Mouse (Mus musculus) heart, embryonic 13.5 days (tissue): ENCODE measurements around the gene Brpf3. TPM values are rescaled to one million over a fixed set of nuclear protein-coding genes. Genes with fewer than 3 reads are reported as not detected.

Source experiments
- ATAC-seq: fragments of 200-750 bp; cut with Nextera tagmentation; 2 replicates; pipeline ENCODE4 v1.8.0; 2017; ENCODE audit warnings: moderate TSS enrichment; ENCODE audit not compliant: insufficient number of reproducible peaks, low FRiP score, low TSS enrichment; ENCODE audit errors: extremely low read depth
- H3K27ac ChIP-seq: fragments of 300-500 bp; sonication (generic); replicated peaks from 2 replicates; pipeline ENCODE4 v1.5.1; 2015; ENCODE audit warnings: moderate library complexity, mild to moderate bottlenecking, inconsistent platforms
- H3K27me3 ChIP-seq: fragments of 300-500 bp; sonication (generic); replicated peaks from 2 replicates; pipeline ENCODE4 v1.6.1; 2015; ENCODE audit warnings: mild to moderate bottlenecking, inconsistent platforms
- H3K36me3 ChIP-seq: fragments of 300-500 bp; sonication (generic); 2 replicates; pipeline ENCODE4 v1.6.1; 2015; ENCODE audit warnings: mild to moderate bottlenecking, inconsistent platforms
- H3K4me1 ChIP-seq: fragments of 300-500 bp; sonication (generic); 2 replicates; pipeline ENCODE4 v1.6.1; 2015; ENCODE audit warnings: inconsistent platforms
- H3K4me2 ChIP-seq: fragments of 300-500 bp; sonication (generic); 2 replicates; pipeline ENCODE4 v1.6.1; 2015; ENCODE audit warnings: inconsistent platforms, mild to moderate bottlenecking, moderate library complexity
- H3K4me3 ChIP-seq: fragments of 300-500 bp; sonication (generic); 2 replicates; pipeline ENCODE4 v1.5.1; 2015; ENCODE audit warnings: moderate library complexity, mild to moderate bottlenecking, inconsistent platforms
- H3K9ac ChIP-seq: fragments of 300-500 bp; sonication (generic); 2 replicates; pipeline ENCODE4 v1.6.1; 2015; ENCODE audit warnings: inconsistent platforms, mild to moderate bottlenecking, moderate library complexity
- H3K9me3 ChIP-seq: fragments of 300-500 bp; sonication (generic); 2 replicates; pipeline ENCODE4 v1.6.1; 2016; ENCODE audit warnings: inconsistent platforms
- WGBS: fragments of 180-500 bp; shearing (Covaris S2); methylation state at CpG from one replicate; pipeline ENCODE4 v1.1.7; 2015; ENCODE audit warnings: mixed read lengths; 5-methylcytosine and 5-hydroxymethylcytosine counted together
- polyA plus RNA-seq: library from polyadenylated mRNA; unstranded; fragments of >200 nt; fragmentation: Nextera tagmentation; extraction: Ambion mirVana; gene quantifications from 2 replicates; pipeline ENCODE4 v1.2.1, GENCODE M21; 2015

Brpf3 gene
- 7.0 and 8.3 TPM in 2 replicates for polyA plus RNA-seq

- peaks cover 6% of the 10 kb centered on the region for H3K36me3 ChIP-seq
- peak within 1 kb of the TSS; percentile 87 for H3K4me3 ChIP-seq
- H3K4me1 ChIP-seq, result peaks cover 40% of the 10 kb centered on the region
These were observed at the start of gene Brpf3 for GRCm38 (mm10) chr17:28800671-28801412. Gene Brpf3, plus strand, starts transcription at chr17:28801090.

GRCm38 (mm10) chr17:28756447-28756846 lies 44.4 kb upstream of the Brpf3 start:
- no peak overlapping the region for H3K4me3 ChIP-seq
- H3K9ac ChIP-seq, result no peak overlapping the region
- WGBS, result 61% methylated on average over 5 of the region's 5 CpGs
- no peaks in the 10 kb centered on the region for H3K9me3 ChIP-seq
- H3K27me3 ChIP-seq, result peaks cover 3% of the 10 kb centered on the region; the same call in 1 of the 2 replicates
- H3K4me2 ChIP-seq, result no peak overlapping the region
- ATAC-seq, result no peak
- no peak overlapping the region for H3K27ac ChIP-seq
- no peaks in the 10 kb centered on the region for H3K36me3 ChIP-seq
- no peaks in the 10 kb centered on the region for H3K4me1 ChIP-seq

More at GRCm38 (mm10) chr17:28800671-28801412, at the start of gene Brpf3:
- ATAC-seq, result peak; percentile 67
- peak within 1 kb of the TSS; percentile 99 for H3K27ac ChIP-seq
- under 1% methylated on average over 80 of the region's 99 CpGs for WGBS
- H3K9me3 ChIP-seq, result no peaks in the 10 kb centered on the region
- H3K4me2 ChIP-seq, result peak within 1 kb of the TSS; percentile 96
- peak within 1 kb of the TSS; percentile 100 for H3K9ac ChIP-seq
- no peaks in the 10 kb centered on the region for H3K27me3 ChIP-seq

- Histone ChIP-seq H3K4me1 (no peaks in the 10 kb centered on the region), H3K36me3 (no peaks in the 10 kb centered on the region), H3K27ac (no peak overlapping the region), H3K9me3 (no peaks in the 10 kb centered on the region), H3K4me2 (no peak overlapping the region), H3K4me3 (no peak overlapping the region), H3K27me3 (peaks cover 3% of the 10 kb centered on the region; the same call in 1 of the 2 replicates), H3K9ac (no peak overlapping the region)
- ATAC-seq, result no peak
- 58% methylated on average over 2 of the region's 2 CpGs for WGBS
These were observed 43.4 kb upstream of the Brpf3 start for GRCm38 (mm10) chr17:28757470-28757869.

GRCm38 (mm10) chr17:28760736-28761312 lies 40.1 kb upstream of the Brpf3 start:
- Histone ChIP-seq H3K9ac (no peak overlapping the region), H3K9me3 (no peaks in the 10 kb centered on the region), H3K4me2 (no peak overlapping the region), H3K27ac (no peak overlapping the region), H3K4me3 (no peak overlapping the region), H3K4me1 (no peaks in the 10 kb centered on the region), H3K36me3 (no peaks in the 10 kb centered on the region), H3K27me3 (peaks cover 8% of the 10 kb centered on the region; the same call in 1 of the 2 replicates)
- 64% methylated on average over 8 of the region's 8 CpGs for WGBS
- no peak for ATAC-seq

GRCm38 (mm10) chr17:28761871-28762270 lies 39.0 kb upstream of the Brpf3 start:
- Histone ChIP-seq H3K36me3 (no peaks in the 10 kb centered on the region), H3K9ac (no peak overlapping the region), H3K4me1 (no peaks in the 10 kb centered on the region), H3K4me2 (no peak overlapping the region), H3K9me3 (no peaks in the 10 kb centered on the region), H3K27ac (no peak overlapping the region), H3K4me3 (no peak overlapping the region), H3K27me3 (peaks cover 7% of the 10 kb centered on the region; the same call in 1 of the 2 replicates)
- no peak for ATAC-seq
- WGBS, result 18% methylated on average over 3 of the region's 3 CpGs

- H3K4me1 ChIP-seq, result peaks cover 18% of the 10 kb centered on the region
- no peak overlapping the region for H3K4me2 ChIP-seq
- peaks cover 45% of the 10 kb centered on the region for H3K27me3 ChIP-seq
- H3K27ac ChIP-seq, result no peak overlapping the region
- H3K9me3 ChIP-seq, result no peaks in the 10 kb centered on the region
- ATAC-seq, result no peak; the same call in 1 of the 2 replicates
- no peak overlapping the region for H3K9ac ChIP-seq
- WGBS, result 57% methylated on average over 3 of the region's 3 CpGs
- no peak overlapping the region for H3K4me3 ChIP-seq
- no peaks in the 10 kb centered on the region for H3K36me3 ChIP-seq
These were observed 34.7 kb upstream of the Brpf3 start for GRCm38 (mm10) chr17:28766203-28766602.

GRCm38 (mm10) chr17:28766781-28767515 lies 33.9 kb upstream of the Brpf3 start:
- WGBS, result 73% methylated on average over 11 of the region's 11 CpGs
- Histone ChIP-seq H3K4me3 (no peak overlapping the region), H3K4me2 (no peak overlapping the region), H3K9ac (no peak overlapping the region), H3K9me3 (no peaks in the 10 kb centered on the region), H3K27me3 (peaks cover 51% of the 10 kb centered on the region), H3K36me3 (no peaks in the 10 kb centered on the region), H3K4me1 (peaks cover 18% of the 10 kb centered on the region), H3K27ac (no peak overlapping the region)
- no peak for ATAC-seq

GRCm38 (mm10) chr17:28769121-28769874 lies 31.6 kb upstream of the Brpf3 start, which contains the start of gene Mapk13:
Gene Mapk13, plus strand, starts transcription at chr17:28769297.
- Histone ChIP-seq H3K27me3 (peaks cover 46% of the 10 kb centered on the region), H3K4me1 (peaks cover 18% of the 10 kb centered on the region), H3K9me3 (no peaks in the 10 kb centered on the region; the same call in 1 of the 2 replicates), H3K9ac (peak within 1 kb of the TSS; percentile 72), H3K27ac (no peak within 1 kb of the TSS), H3K36me3 (no peaks in the 10 kb centered on the region), H3K4me2 (peak within 1 kb of the TSS; percentile 90), H3K4me3 (peak within 1 kb of the TSS; percentile 58)
- ATAC-seq, result no peak
- 3% methylated on average over 51 of the region's 58 CpGs for WGBS

GRCm38 (mm10) chr17:28769875-28770421 lies 30.9 kb upstream of the Brpf3 start:
- Histone ChIP-seq H3K9me3 (no peaks in the 10 kb centered on the region; the same call in 1 of the 2 replicates), H3K4me2 (peak overlapping the region; percentile 90), H3K27ac (no peak overlapping the region), H3K4me1 (peaks cover 18% of the 10 kb centered on the region), H3K27me3 (peaks cover 46% of the 10 kb centered on the region), H3K36me3 (no peaks in the 10 kb centered on the region), H3K9ac (peak overlapping the region; percentile 72), H3K4me3 (peak overlapping the region; percentile 58)
- no peak; the same call in 1 of the 2 replicates for ATAC-seq
- WGBS, result 3% methylated on average over 24 of the region's 24 CpGs

GRCm38 (mm10) chr17:28771289-28771688 lies 29.6 kb upstream of the Brpf3 start:
- H3K4me3 ChIP-seq, result no peak overlapping the region
- H3K4me2 ChIP-seq, result no peak overlapping the region
- 82% methylated on average over 5 of the region's 5 CpGs for WGBS
- H3K27me3 ChIP-seq, result peaks cover 46% of the 10 kb centered on the region
- no peak overlapping the region for H3K27ac ChIP-seq
- no peak for ATAC-seq
- H3K36me3 ChIP-seq, result no peaks in the 10 kb centered on the region
- peaks cover 18% of the 10 kb centered on the region for H3K4me1 ChIP-seq
- H3K9me3 ChIP-seq, result no peaks in the 10 kb centered on the region; the same call in 1 of the 2 replicates
- no peak overlapping the region for H3K9ac ChIP-seq
